Mouse (Mus musculus): ENCODE measurements around the gene Cdc20b. TPM values are rescaled to one million over a fixed set of nuclear protein-coding genes. Genes with fewer than 3 reads are reported as not detected.

Gene Cdc20b
- polyA plus RNA-seq (2014; fragmentation: Illumina TruSeq; extraction: RNeasy Lipid Tissue Mini Kit (QIAGEN cat#74804); ENCODE audit: insufficient read depth, low read depth, low replicate concordance): not detected

DNA sequence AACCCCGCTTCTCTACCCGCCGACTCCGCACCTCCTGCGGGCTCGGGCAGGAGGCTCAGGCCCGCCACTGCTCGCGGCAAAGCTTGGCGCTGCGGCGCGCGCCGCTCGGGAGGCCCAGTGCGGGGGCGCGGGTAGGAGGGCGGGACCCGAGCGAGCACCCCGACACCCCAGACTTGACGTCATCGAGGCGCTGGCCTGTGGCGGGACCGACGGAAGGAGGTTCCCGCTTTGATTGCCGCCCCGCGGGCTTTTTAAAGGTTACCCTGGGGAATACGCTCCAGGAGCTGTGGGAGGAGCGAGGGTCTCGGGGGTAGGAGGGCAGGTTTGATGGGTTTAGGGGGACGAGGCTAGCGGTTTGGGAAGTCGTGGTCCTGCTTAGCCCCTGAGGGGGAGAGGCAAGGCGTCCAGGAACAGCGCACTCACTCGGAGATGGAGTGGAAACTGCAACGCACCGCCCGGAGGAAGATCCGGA, at the start of gene Cdc20b:
Gene Cdc20b, plus strand, starts transcription at position 162 of the 472 bp plus-strand sequence.

GRCm38 (mm10) chr13:112987532-112987943, 47.4 kb upstream of the Cdc20b start, which contains the start of gene Ccno:
Gene Ccno, plus strand, starts transcription at chr13:112987802.

DNA sequence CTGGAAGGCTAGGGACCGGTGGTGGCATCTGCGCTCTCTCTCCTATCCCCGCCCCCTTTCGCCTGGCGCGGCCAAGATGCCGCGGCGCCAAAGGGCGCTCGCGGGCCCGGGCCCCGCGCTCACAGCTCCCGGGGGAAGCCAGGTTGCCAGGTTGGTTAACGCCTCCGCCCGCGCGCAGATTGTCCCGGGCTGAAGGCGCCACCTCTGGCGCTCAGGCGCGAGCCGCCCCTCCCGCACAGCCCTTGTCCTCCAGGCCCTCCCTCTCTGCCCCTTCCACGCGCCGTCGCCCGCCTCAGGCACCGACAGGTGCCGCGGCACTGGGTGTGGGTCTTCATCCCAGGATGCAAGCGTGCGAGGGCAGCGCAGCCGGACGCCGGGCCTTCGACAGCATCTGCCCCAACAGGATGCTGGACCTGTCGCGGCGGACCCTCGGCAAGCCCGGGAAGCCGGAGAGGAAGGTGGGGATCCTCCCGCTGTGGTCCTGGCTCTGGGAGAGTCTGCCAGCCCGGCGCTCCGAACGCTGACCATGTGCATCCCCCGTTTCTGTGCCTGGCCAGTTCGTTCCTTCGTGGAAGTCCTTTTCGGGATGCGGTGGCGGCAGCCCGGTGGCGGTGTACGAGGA, 41.3 kb upstream of the Cdc20b start, which contains the start of gene Mcidas:
Gene Mcidas, plus strand, starts transcription at position 315 of the 622 bp plus-strand sequence.

GRCm38 (mm10) chr13:113046211-113046883, 11.4 kb downstream of the Cdc20b start, which contains the start of gene Gpx8:
Gene Gpx8, minus strand, starts transcription at chr13:113046410.

GRCm38 (mm10) chr13:113100879-113101278, 66.0 kb downstream of the Cdc20b start, which contains the start of gene Gzma:
Gene Gzma, minus strand, starts transcription at chr13:113100981.

Other genes with a start within 250 kb of the Cdc20b start
- 144 TPM for gene Plpp1, start 234.3 kb upstream of the Cdc20b start, polyA plus RNA-seq (2014; fragmentation: Illumina TruSeq; extraction: RNeasy Lipid Tissue Mini Kit (QIAGEN cat#74804); ENCODE audit: insufficient read depth, low read depth, low replicate concordance)
- 18.4 TPM for gene Mtrex, start 107.7 kb upstream of the Cdc20b start, polyA plus RNA-seq (2014; fragmentation: Illumina TruSeq; extraction: RNeasy Lipid Tissue Mini Kit (QIAGEN cat#74804); ENCODE audit: insufficient read depth, low read depth, low replicate concordance)
- gene Dhx29, start 107.7 kb upstream of the Cdc20b start, polyA plus RNA-seq (2014; fragmentation: Illumina TruSeq; extraction: RNeasy Lipid Tissue Mini Kit (QIAGEN cat#74804); ENCODE audit: insufficient read depth, low read depth, low replicate concordance): 5.5 TPM
- 2.9 TPM for gene Ccno, start 47.3 kb upstream of the Cdc20b start, polyA plus RNA-seq (2014; fragmentation: Illumina TruSeq; extraction: RNeasy Lipid Tissue Mini Kit (QIAGEN cat#74804); ENCODE audit: insufficient read depth, low read depth, low replicate concordance)
- gene Mcidas, start 41.3 kb upstream of the Cdc20b start, polyA plus RNA-seq (2014; fragmentation: Illumina TruSeq; extraction: RNeasy Lipid Tissue Mini Kit (QIAGEN cat#74804); ENCODE audit: insufficient read depth, low read depth, low replicate concordance): 0.24 TPM
- gene Gpx8, start 11.3 kb downstream of the Cdc20b start, polyA plus RNA-seq (2014; fragmentation: Illumina TruSeq; extraction: RNeasy Lipid Tissue Mini Kit (QIAGEN cat#74804); ENCODE audit: insufficient read depth, low read depth, low replicate concordance): 105 TPM
- gene Gzma, start 65.9 kb downstream of the Cdc20b start, polyA plus RNA-seq (2014; fragmentation: Illumina TruSeq; extraction: RNeasy Lipid Tissue Mini Kit (QIAGEN cat#74804); ENCODE audit: insufficient read depth, low read depth, low replicate concordance): 71.5 TPM
- 17.5 TPM for gene Esm1, start 174.5 kb downstream of the Cdc20b start, polyA plus RNA-seq (2014; fragmentation: Illumina TruSeq; extraction: RNeasy Lipid Tissue Mini Kit (QIAGEN cat#74804); ENCODE audit: insufficient read depth, low read depth, low replicate concordance)
- not detected for gene Gzmk, start 190.8 kb downstream of the Cdc20b start, polyA plus RNA-seq (2014; fragmentation: Illumina TruSeq; extraction: RNeasy Lipid Tissue Mini Kit (QIAGEN cat#74804); ENCODE audit: insufficient read depth, low read depth, low replicate concordance)